Mouse (Mus musculus) monocyte, adult 2 months (primary cell): ENCODE measurements around the gene Ypel4.
"Not testable (repeated sequence)": the region's sequence is repeated elsewhere in the genome, so short reads cannot be mapped to it uniquely, and the experiment has no call there.

ENCODE experiments used
- DNase-seq, 2 experiments: peaks; one replicate each; pipeline ENCODE4 v3.0.0; 2022; ENCODE audit warnings: low spot score in 2 of 2, low read depth in 1 of 2

The Ypel4 gene

DNA sequence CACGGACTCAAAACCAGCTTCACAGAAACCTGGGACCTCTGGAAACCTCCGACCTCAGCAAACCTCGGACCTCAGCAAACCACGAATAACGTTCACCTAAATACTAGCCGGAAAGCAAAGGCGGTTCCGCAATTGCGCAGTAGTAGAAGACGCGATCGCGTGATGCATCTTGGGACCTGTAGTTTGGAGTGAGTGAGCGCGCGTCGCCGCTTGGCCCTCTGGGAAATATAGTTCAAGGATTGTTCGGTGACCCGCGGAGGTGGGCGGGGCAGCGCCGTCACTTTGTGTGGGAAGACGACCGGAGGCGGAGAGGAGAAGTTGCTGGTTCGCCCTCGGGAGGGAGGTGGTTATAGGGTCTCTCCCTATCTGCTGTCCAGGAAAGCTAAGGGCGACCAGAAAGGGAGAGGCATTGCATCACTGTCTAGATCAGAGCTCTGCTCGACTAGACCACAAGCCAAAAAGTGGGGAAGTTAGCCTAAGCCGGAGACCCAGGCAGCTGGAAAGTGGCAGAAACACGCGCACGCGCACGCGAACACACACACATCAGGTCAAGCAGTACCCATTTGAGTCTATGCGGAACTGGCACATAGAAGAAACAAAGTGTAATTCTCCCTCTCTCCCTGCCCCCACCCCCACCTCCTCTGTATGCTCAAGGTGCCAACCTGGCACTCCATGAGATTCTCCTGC is 6.5 kb upstream of the Ypel4 start, which contains the start of gene Clp1:
Gene Clp1, minus strand, starts transcription at position 179 of the 687 bp plus-strand sequence.
- peak; percentile 90 to 91 for DNase-seq

DNA sequence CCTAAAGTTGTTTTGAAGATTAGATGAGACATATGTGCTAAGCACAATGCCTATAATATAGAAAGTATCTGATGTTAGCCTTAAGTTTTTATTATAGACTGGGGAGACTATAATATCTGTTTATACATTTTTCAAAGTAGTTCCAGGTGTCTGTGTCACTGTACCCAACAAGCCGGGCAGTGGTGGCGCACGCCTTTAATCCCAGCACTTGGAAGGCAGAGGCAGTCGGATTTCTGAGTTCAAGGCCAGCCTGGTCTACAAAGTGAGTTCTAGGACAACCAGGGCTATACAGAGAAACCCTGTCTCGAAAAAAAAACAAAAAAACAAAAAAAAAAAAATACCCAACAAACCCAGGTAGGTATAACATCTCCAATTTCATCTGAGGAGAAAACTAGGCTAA is 5.7 kb upstream of the Ypel4 start:
- DNase-seq = not testable (repeated sequence)

DNA sequence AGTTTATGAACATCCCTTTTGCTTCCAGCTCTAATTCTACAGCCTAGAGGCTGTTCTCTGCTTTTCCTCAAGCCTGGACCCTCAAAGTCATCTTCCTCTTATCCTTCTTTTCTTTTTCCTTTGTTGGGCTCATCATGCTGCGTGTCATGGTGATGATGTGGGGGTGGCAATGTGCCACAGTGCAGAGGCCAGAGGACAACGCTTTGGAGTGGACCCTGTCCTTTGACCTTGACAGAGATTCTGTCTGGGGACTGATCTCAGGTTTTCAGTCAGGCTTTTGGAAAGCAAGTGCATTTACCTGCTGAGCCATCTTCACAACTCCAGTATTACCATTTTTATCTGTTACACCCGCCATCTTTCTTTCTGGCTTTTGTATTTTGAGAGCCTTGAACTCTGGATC is 2.7 kb upstream of the Ypel4 start:
- DNase-seq = no peak

DNA sequence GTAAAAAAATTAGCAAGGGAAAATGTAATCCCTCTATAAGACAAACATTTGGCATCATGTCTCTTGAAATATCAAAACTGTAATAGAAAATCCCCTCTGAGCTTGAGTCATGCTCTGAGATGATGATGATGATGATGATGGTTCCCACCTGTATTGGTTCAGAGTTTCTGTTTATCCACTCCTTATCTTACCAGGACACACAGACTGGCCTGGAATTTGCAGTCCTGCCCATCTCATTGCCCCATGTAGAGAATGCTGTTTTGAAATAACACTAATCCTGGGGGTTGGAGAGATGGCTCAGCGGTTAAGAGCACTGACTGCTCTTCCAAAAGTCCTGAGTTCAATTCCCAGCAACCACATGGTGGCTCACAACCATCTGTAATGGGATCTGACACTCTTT is 1.5 kb upstream of the Ypel4 start:
- no peak for DNase-seq

DNA sequence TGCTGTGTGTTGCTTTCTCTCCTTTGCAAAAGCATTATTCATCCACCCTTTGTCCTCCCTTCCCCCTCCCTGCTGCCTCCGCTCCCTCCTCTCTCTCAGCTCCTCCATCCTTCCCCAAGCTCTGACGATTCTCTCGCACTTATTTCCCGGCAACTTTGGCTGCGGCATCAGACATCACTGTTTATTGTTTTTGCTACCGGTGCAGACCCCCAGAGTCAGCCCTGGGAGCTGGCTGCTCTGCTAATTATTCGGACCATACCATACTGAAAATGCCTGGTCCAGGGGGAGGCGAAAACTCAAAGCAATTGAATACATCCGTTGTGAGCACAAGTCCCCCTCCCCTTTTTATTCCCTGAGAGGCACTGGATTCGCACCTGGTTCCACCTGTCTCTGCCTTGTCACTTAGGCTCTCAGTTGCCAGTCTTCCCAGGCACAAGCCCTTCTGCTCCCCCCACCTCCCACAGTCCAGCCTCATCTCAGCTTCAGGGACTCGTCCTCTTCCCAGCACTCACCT is 550 bp downstream of the Ypel4 start:
- no peak for DNase-seq

DNA sequence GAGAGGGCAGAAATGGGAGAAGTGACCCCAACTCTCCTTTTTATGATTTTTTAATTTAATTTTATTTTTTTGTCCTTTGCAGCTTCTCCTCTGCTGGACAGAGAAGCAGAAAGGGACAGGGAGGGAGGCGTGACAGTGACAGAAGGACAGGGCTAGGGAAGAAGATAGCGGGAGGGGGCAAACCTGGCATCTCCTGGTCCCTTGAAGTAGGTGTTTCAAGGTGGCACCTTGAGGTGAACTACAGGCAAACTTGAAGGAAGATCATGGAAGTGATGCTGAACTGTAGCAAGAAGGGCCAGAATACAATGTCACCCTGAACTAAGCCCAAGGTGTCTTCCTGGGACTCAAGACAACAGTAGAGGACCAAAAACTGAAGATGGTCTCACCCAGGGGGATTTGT is 1.1 kb downstream of the Ypel4 start:
- DNase-seq = no peak

DNA sequence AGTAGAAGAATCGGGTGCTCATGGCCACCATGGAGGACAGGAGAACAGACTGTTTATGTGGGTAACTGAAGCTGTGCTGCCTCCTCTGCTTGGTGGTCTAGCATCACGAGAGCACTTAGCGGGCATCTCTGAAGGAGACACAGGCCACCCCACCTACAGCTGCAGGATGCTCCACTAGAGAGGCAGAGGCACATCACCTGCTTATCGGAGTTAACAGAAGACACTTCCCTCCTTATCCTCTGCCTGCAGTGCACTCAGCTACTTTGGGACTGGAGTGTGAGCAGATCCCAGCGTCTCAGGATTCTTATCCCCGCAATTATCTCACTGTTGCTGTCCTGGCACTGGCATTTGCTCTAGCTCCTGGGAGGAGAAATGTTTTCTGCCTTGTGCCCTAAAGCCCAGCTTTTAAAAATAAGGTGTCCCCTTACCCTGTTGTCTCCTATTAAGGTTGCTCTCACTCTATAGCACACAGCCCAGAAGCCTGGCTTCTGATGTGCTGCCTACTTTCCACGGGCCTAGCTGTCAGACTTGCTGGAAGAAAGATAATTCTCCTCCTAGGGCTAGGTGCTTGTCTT is 1.6 kb downstream of the Ypel4 start:
- no peak for DNase-seq

DNA sequence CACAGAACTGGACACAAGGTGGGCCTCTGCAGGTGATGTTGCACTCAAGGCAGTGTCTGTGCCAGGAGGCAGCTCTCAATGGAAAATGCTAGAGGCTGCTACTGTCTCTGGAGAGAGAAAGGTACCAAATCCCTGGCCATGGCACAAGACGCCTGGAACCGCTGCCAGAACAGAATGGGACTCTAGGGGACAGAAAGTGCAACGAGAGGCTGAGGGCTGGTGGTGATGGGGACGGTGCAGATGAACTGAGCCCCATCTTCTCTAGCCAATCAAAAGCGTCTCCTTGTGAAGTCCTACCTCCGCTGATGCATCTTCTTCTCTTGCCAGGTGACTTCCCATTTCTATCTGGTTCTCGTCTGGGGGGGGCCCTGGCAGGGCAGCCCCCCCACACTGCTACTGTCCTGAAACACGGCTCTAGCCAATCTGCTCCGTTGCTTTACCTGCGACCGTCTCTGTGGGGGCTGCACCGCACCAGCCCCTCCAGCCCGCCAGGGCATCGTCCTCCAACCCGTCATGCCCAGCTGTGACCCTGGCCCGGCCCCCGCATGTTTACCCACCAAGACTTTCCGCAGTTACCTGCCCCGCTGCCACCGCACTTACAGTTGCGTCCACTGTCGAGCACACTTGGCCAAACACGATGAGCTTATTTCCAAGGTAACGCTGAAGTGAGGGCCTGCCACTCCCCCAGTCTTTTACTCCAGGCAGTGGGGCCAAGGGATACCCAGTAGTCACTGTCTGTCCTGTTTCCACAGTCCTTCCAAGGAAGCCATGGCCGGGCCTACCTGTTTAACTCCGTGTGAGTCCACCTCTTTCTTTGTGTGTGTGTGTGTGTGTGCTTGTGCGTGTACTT is 2.7 kb downstream of the Ypel4 start:
- DNase-seq = no peak

DNA sequence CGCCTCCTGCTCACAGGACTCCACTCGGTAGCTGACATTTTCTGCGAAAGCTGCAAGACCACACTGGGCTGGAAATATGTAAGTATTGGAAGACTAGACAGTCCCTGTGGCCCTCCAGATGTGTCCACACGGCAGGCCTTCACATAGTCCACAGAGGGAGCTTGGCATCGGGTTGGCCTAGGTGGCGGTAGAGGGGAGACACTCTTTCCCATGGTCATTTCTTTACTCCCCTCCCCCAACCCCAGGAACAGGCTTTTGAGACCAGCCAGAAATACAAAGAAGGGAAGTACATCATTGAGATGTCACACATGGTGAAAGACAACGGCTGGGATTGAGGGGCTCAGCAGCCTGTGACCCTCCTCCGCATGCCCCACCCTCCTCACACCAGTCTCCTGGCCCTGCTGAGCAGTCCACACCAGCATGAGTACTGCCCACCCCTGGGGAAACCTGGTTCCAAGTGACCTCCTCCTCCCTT is 3.6 kb downstream of the Ypel4 start:
- DNase-seq = no peak

DNA sequence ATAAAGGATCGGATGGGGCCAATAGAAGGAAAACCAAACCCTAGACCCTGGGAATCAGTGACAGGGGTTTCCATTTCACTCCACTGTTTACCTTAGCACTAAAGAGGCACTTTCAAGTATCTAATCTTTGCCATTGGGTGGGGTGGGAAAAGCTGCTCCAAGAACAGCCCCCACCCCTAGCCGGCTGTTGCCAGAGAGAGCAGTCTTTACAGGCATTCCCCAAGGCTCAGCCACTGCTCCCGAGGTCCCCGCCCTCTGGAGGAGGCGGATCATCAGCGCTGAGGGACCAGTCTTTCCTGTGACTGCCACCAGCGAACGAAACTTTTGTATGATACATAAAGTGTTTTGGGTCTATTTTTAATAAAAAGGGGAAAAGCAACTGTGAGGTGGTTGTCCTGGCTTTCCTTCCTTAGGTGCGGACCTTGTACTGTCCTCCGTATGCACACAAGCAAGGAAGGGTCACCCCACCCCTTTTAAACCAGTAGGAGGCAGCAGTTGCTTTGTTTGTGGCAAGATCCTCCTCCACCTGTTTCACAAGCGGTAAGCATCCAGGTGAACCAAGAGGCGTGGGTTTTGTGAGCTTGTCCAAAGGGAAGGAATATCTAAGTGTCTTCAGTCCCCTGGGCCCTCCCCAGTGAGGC is 4.5 kb downstream of the Ypel4 start:
- DNase-seq = no peak

DNA sequence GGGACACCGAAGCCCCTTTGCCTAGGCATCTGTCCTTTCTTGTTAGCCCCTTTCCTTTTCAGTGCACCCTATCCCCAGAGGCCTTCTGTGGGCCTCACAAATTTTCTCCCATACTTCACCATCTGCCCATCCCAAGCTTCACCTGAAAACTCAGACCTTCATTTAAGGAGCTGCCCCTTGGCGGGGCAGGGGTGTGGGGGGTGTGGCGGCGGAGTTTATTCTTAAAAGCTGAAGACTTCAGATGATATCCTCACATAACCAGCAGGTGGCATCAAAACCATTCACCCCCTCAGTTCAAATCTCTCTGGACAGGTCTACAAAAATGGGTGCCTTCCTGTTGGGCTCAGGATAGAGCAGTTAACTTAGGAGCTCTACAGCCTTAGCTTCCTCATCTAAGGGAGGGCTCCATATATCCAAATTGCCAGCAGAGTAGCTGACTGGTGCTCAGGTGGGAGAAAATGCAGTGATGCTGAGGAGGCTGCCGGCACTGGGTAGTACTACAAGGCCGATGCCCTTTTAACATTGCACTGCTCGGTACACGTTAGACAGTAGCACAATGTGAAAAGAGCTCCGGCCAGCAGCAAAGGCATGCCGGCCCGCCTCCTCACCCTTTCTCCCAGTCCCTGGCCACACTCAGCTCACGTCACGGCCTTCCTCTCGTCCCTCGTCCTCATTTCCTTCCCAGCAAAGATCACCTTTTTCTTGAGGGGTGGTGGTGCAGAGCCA is 6.9 kb downstream of the Ypel4 start:
- no peak for DNase-seq

DNA sequence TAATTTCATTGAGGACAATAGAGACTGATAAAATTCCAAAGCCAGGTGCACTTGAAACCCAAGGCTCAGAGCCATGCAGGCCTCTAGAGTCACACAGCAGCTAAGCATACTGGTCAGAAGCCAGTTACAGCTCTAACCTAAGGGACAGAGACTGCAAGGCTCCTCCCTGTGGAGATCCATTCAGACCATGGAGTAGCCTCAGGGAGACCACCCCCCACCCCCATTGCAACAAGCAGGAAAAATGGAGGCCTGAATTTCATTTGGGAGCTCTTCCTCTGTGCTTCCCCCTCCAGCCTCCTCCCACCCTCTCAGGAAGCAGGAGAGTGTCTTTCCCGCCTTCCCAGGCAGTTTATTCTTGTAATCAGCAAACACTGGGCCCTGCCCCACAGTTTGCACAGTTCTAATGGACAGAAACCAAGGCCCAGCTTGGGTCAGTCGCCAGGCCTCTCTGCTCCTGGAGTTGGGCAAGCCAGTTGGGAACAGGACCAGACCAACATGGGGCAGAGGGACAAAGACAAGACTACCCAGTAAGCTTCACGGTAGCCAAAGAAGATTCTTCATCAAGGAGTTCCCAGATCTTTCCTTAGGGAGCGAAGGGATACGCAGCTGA is 8.1 kb downstream of the Ypel4 start:
- no peak for DNase-seq

DNA sequence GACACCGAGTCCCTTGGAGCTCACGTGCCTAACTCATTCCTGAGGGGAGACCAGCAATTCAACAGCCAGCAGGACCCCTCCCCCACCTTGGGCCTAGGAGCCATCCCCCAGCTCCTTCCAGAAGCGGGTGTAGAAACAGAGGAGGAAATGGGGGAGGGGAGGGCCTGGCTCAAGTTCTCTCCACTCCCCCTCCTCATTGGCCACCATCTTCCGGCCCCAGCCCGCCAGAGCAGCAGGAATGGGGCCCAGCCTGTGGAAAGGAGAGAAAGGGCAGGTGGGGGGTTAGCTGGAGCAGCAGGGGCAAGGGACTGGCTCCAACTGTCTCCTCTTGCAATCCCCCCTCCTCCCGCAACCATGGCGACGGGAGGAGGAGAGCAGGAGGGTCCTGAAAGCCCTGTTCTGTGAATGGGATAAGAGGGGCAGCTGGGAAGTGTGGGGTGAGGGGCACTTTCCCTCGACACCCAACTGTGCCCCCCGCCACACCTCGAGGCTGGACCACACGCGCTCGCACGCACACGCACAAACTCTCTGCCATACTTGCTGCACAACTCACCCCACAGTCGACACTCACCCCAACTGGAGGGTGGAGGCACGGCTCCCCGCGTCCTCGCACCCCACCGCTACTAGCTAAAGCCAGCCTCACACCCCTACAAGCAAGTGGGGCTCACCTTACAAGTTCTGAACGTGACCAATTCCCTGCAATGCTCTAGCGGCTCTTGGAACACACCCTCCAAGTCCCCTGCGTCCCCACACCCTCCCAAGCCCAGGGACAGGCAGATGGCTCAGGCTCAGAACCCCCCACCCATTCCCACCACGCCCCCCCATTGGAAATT is 8.8 kb downstream of the Ypel4 start:
- no peak for DNase-seq

DNA sequence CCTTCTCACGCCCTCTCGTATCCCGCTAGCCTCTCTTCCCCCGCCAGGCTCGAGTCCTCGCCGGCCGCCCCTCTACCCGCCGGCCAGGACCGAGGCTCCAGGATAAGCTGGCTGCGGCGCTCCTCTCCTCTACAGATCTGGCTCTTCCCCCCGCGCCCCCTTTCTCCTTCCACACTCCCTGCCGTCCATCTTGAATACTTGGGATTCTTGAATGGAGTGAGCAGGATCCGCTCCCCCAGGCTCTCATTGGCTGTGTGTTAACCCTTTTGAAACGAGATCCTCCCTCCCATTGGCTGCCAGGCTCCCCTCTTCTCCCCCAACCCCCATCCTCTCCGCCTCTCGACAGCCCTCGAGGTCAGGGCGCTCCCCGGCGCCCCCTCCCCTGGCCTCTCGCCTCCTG is 9.7 kb downstream of the Ypel4 start, which contains the start of gene Gm19426:
Gene Gm19426, minus strand, starts transcription at position 95 of the 400 bp plus-strand sequence.
- no peak for DNase-seq

DNA sequence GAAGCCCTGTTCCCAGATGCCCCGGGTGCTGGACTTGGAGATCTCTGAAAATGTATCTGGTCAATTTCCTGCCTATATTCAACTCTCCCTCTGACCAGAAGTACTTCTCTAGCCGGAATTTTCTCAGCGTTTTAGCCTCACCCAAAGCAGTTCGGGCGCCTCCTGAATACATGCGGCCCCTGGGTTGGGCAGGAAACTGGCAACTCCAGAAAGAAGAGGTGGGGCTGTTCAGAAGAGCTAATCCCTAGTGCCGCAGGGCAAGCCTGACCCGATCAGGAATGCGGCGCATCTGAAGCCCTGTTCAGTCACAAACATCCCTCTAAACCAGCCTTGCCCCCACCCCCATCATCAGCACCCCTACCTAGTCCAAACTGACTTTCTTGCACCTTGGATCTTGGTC is 10.3 kb downstream of the Ypel4 start:
- DNase-seq = no peak

DNA sequence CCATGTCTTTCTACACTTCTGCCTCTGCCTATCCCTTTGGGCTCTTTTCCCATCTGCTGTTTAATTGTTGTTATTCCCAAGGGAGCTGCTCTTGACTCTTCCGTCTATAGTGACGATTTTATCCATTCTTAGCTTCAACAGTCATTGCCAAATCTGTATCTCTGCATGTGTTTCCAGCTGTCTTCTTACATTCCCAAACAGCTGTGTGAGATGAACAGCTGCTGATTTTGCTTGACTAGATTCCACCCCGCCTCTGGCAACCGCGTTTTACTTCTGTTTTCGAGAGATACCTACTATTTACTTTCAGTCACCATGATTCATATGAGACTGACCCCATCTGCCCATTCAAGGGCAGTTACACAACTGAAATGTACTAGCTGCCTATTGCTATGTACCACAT is 16.3 kb downstream of the Ypel4 start:
- no peak for DNase-seq

DNA sequence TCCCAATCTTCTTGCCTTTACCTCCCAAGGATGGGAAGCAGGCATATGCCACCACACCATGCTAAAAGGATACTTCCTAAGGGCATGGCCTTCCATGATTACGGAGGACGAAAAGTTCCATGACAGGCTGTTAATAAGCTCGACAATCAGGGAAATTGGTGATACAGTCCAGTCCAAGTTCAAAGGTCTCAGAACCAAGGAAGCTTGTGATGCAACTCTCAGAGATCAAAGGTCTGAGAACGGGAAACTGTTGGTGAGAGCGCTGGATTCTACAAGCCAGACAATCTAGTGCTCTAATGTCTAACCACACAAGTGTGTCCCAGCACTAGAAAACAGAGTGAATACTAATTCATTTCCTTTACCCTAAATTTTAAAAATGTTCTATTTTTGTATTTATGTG is 22.4 kb downstream of the Ypel4 start:
- no peak for DNase-seq

DNA sequence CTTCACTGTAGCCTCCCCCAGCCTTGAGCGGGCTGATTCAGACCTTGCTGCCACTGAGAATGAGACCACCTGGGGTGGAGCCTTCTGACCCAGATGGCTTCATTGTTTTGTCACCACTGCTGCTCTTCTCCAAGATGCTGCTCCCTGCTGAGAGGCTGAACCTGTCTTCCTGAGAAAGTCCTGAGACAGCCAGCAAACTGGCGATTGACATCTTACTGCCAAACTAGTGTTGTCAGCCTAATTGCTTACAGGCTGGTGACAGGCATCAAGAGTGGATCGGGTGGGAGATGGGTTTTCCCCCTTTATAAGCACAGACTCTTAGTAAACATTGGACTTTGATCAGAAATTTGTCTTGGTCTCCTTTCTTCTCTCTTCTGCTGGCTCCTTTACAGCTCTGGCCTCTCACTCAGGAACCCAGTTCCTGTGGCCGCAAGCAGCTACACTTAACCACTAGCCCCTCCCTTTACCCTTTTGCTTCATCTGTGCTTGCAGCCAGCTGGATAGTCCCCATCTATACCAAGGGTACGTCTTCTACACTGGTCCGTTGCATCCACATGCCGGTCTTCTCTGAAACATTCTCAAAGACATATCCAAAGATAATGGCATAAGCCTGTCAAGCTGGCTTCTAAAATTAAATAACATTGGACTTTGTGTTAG is 23.3 kb downstream of the Ypel4 start:
- DNase-seq = no peak
